Mouse (Mus musculus) adrenal gland, adult 8-10 months (tissue): ENCODE results near the gene Olfr535. TPM values are rescaled to one million over a fixed set of nuclear protein-coding genes. Genes with fewer than 3 reads are reported as not detected.
"Not testable (repeated sequence)": the region's sequence is repeated elsewhere in the genome, so short reads cannot be mapped to it uniquely, and the experiment has no call there.

Source experiments
- DNase-seq: peaks from one replicate; pipeline ENCODE4 v3.0.0; 2022
- total RNA-seq, 4 experiments: library from RNA; stranded (reverse); gene quantifications; 2 replicates each; pipeline ENCODE4 v1.2.4; 2022

Olfr535 gene
- not detected for total RNA-seq

DNA sequence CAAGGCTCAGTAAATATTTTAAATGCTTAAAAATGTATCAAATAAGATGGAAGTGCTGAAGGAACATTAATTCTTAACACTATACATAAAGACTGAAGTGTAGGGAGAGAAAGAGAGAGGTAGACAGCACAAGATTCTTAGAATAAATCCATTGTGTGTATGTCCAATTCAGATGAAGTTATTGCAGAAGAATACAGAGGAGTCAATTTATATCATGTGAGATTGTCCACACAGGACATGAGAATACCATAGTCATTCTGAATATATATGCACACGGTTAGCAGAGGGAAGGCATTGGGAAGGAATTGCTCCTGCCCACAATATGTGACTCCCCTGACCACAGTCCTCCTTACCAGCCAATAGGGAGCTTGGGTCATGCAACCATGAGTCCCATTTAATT lies at the start of gene Olfr535:
Olfr535 (plus strand) TSS at position 301 of the 400 bp plus-strand sequence.
- DNase-seq = no peak

GRCm38 (mm10) chr7:140443141-140443540 lies 40.9 kb upstream of the Olfr535 start:
- DNase-seq = no peak

DNA sequence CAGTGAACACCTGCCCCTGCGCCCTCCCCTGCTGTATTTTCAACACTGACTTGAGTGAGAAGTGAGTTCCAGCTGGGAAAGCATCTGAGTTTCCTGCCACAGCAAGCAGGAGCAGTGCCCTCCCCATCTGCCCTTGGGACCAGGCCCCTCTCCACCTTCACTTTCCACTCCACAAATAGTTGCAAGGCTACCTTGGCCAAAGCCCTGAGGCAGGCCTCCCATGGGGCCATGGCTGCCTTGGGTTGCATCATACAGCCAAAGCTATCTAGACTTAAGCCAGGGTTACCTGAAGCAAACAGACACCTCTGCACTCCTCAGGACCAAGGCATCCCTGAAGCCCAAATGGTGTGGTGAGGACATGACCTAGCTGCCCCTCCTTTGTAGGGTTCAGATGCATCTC lies 20.9 kb upstream of the Olfr535 start, which contains the start of gene Olfr533:
Olfr533 (plus strand) TSS at position 301 of the 400 bp plus-strand sequence.
- DNase-seq = not testable (repeated sequence)

- no peak for DNase-seq
Measured at GRCm38 (mm10) chr7:140477886-140478285, 6.1 kb upstream of the Olfr535 start.

DNA sequence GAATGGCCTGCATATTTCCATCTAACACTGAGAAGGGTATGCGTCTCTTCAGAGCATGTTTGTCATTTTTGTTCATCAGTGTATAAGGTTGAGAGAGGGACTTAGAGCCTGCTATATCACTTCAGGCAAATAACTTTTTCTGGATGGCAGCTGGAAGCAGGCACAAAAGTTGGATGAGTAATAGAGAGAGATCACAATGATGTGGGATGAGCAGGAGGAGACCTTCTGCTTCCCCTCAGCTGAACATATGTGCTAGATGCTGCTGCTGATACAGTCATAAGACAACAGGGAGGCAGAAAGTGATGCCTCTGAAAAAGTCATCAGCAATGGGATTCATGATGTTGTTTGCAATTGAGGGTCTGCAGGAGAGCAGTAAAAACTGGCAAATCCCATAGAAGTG lies 5.3 kb upstream of the Olfr535 start:
- no peak for DNase-seq

DNA sequence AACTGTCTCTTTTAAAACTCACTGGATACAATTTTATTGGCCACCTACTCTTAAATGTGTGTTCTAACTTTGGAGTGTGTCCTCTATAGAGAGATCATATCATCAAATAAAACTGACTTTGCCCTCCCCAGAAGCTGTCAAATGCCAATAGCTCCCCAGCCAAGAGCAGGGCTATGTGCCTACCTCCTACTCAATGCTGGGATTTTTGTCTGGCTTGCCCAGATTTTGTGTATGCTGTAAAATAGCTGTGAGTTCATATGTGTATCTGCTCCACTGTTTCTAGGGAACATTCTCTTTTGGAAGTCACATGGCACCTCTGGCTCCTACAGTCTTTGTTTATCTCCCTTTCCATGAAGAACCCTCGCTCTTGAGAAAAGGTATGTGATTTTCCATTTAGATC lies 5.0 kb downstream of the Olfr535 start:
- no peak for DNase-seq

DNA sequence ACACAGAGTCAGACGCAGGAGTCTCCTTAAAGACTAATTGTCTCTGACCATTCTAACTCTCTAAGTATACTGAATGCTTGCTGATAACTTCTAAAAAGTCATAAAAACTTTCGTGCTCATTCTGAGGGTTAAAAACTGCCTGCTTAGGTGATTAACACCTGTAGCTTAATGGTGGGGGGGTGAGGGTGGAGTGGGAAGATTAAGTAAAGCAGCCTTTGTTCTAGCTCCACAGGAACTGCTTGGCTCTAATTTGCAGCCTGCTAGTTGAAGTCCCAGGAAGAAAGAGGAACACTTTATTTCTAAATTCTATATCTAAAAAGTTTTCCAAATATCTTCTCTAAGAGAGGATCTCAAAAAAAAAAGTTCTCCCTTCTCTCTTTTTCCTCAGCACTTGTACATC lies 10.2 kb downstream of the Olfr535 start:
- DNase-seq = no peak

GRCm38 (mm10) chr7:140494702-140495101 lies 10.7 kb downstream of the Olfr535 start:
- no peak for DNase-seq

GRCm38 (mm10) chr7:140507346-140508021 lies 23.5 kb downstream of the Olfr535 start, which contains the start of gene Olfr536:
TSS of gene Olfr536 (minus strand) at chr7:140507396.
- not testable (repeated sequence) for DNase-seq

- DNase-seq = no peak
Measured at GRCm38 (mm10) chr7:140539746-140540145, 55.7 kb downstream of the Olfr535 start.

Other genes with a start within 250 kb of the Olfr535 start
- under 1 TPM in 1 of 4 experiments, not detected in 3; 0.12 TPM for gene 5830411N06Rik, start 236.9 kb upstream of the Olfr535 start, total RNA-seq
- not detected for gene Olfr525, start 163.4 kb upstream of the Olfr535 start, total RNA-seq
- gene Olfr527, start 150.2 kb upstream of the Olfr535 start, total RNA-seq = not detected
- not detected for gene Olfr60, start 122.5 kb upstream of the Olfr535 start, total RNA-seq
- not detected for gene Olfr530, start 107.9 kb upstream of the Olfr535 start, total RNA-seq
- not detected for gene Olfr531, start 81.3 kb upstream of the Olfr535 start, total RNA-seq
- gene Olfr532, start 62.6 kb upstream of the Olfr535 start, total RNA-seq = not detected
- gene Olfr533, start 20.8 kb upstream of the Olfr535 start, total RNA-seq = not detected
- not detected for gene Olfr536, start 23.2 kb downstream of the Olfr535 start, total RNA-seq
- gene Olfr538, start 83.7 kb downstream of the Olfr535 start, total RNA-seq = not detected
- under 1 TPM in 1 of 4 experiments, not detected in 3; 0.03 TPM for gene Olfr46, start 117.1 kb downstream of the Olfr535 start, total RNA-seq
- not detected for gene Olfr61, start 144.8 kb downstream of the Olfr535 start, total RNA-seq
- gene Olfr53, start 162.2 kb downstream of the Olfr535 start, total RNA-seq = not detected
- under 1 TPM; 0.03 TPM for gene Olfr539, start 175.7 kb downstream of the Olfr535 start, total RNA-seq
- gene Olfr45, start 197.7 kb downstream of the Olfr535 start, total RNA-seq = not detected
- gene Olfr541, start 213.1 kb downstream of the Olfr535 start, total RNA-seq = not detected